Mouse (Mus musculus): ENCODE data around the gene Agfg1.
"Not testable (repeated sequence)": the region's sequence is repeated elsewhere in the genome, so short reads cannot be mapped to it uniquely, and the experiment has no call there.

- not testable (repeated sequence) for TF ChIP-seq CTCF (IDR thresholded peaks at IDR 0.05; ENCODE audit: low read depth, low read length); POLR2A (IDR thresholded peaks at IDR 0.05; ENCODE audit: extremely low read depth, insufficient read depth, low read length)
Measured at GRCm38 (mm10) chr1:82946029-82946428, 106.7 kb downstream of the Agfg1 start.
